In the genomic region with DNA sequence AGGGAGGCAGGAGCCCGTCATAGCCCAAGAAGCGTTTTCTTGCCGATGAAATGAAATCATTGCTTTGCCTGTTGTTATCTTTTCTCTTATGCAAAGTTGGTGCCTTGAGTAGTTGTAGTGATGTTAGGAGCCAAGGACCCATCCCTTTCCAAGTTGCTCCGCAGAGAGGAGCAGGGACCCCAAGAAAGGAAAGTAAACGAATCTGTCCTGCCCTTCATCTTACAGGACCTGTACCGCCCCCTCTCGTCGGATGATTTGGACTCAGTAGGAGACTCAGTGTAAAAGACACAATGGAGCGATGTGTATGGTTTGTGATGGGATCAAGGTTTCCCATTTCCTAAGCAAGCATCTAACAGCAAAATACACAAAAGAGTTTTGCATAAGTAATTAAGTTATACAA, we compare ENCODE assay signal across 19 mouse cellular contexts. TPM values are rescaled to one million over a fixed set of nuclear protein-coding genes. Genes with fewer than 3 reads are reported as not detected.
A peak's percentile ranks its signal among the peaks of the same experiment; 100 is the strongest.
DNase-seq lines count a peak whose midpoint lies in the region; ATAC-seq and TF ChIP-seq lines count a peak whose summit lies in the region.
"Had no signal": no experiment of that assay in that cellular context is flagged by ENCODE, and none has a peak within 500 bp of the region (broad histone marks: within the 10 kb centered on the region; RNA-seq: fewer than 3 reads in every experiment).

No protein-coding gene starts in this region.

- H3K27ac ChIP-seq in cortical plate, adult 2 months (ENCODE audit: insufficient read depth, low read length): peak overlapping the region; percentile 69
- H3K27ac ChIP-seq: heart, embryonic 13.5 days; hindbrain, embryonic 14.5 days; midbrain, embryonic 12.5 days; neural tube, embryonic 12.5 days had no signal

- TF ChIP-seq CTCF in cortical plate, adult 2 months (IDR thresholded peaks at IDR 0.05; ENCODE audit: extremely low read depth, insufficient read depth, low read length): 0 out of 2 replicates have a peak, but pooled peaks have one; percentile 30

- peak; percentile 15 for ATAC-seq in frontal cortex, adult (ENCODE audit: low TSS enrichment)
- ATAC-seq: lung, postnatal 0 days had no signal

- no peak for TF ChIP-seq POLR2A in cortical plate, adult 2 months (IDR thresholded peaks at IDR 0.05; ENCODE audit: extremely low read depth, insufficient read depth, low read length)

- DNase-seq in frontal cortex, postnatal 10 days (ENCODE audit: low spot score in 2 of 2): no peak
- DNase-seq in layer of hippocampus, adult 9-11 months: peak; percentile 63
- DNase-seq in layer of hippocampus, postnatal 36 days: no peak
- DNase-seq in brain, adult 2 months (ENCODE audit: low read depth, low spot score): peak; percentile 84
- no peak for DNase-seq in spleen, postnatal 14 days (ENCODE audit: low spot score in 2 of 2)
- DNase-seq in gastrocnemius, postnatal 4 days (ENCODE audit: low spot score in 2 of 2): no peak
- DNase-seq: adrenal gland, postnatal 10 days; liver had no signal

- peak overlapping the region; percentile 51 for H3K4me3 ChIP-seq in cortical plate, adult 2 months (ENCODE audit: insufficient read depth, low read length)
- H3K4me3 ChIP-seq: erythroblast, embryonic 14.5 days; heart, embryonic 13.5 days; midbrain, embryonic 12.5 days; neural tube, embryonic 12.5 days had no signal

- H3K4me1 ChIP-seq in cortical plate, adult 2 months (ENCODE audit: control insufficient read depth, insufficient read depth, low read length): peaks cover 5% of the 10 kb centered on the region; the same call in 1 of the 2 replicates

RNA-seq across cellular contexts. Expression of gene Gm21954, which starts 5.7 kb away (rescaled TPM):
- total RNA-seq in layer of hippocampus, postnatal 36 days (2021): not detected
- polyA plus RNA-seq in cortical plate, adult 2 months (2012; rRNA removed): not detected in 2 replicates
- not detected for total RNA-seq in gastrocnemius, postnatal 4 days (2021)
- total RNA-seq: adrenal gland, postnatal 10 days; gastrocnemius, adult 8-10 months; layer of hippocampus, adult 18-20 months had no signal
- polyA plus RNA-seq: erythroblast, embryonic 14.5 days; heart, embryonic 13.5 days; hindbrain, embryonic 14.5 days; lung, postnatal 0 days; midbrain, embryonic 12.5 days; neural tube, embryonic 12.5 days; stomach, embryonic 16.5 days had no signal

Comparison
In these comparisons a context has a peak if more than half of its experiments do, and no peak if none do; other contexts are left out.
1. DNase-seq: peak in layer of hippocampus, adult 9-11 months (single experiment) and brain, adult 2 months (single experiment); none in frontal cortex, postnatal 10 days (0 of 2), layer of hippocampus, postnatal 36 days (0 of 2), spleen, postnatal 14 days (0 of 2) and gastrocnemius, postnatal 4 days (0 of 2).